Mouse (Mus musculus) kidney, adult 9 months (tissue): Measurements from ENCODE around the gene Hdac11.
A peak's percentile ranks its signal among the peaks of the same experiment; 100 is the strongest.
"Not testable (repeated sequence)": the region's sequence is repeated elsewhere in the genome, so short reads cannot be mapped to it uniquely, and the experiment has no call there.

ENCODE experiments used
- DNase-seq: peaks from one replicate; pipeline ENCODE4 v3.0.0; 2022

Gene Hdac11

DNA sequence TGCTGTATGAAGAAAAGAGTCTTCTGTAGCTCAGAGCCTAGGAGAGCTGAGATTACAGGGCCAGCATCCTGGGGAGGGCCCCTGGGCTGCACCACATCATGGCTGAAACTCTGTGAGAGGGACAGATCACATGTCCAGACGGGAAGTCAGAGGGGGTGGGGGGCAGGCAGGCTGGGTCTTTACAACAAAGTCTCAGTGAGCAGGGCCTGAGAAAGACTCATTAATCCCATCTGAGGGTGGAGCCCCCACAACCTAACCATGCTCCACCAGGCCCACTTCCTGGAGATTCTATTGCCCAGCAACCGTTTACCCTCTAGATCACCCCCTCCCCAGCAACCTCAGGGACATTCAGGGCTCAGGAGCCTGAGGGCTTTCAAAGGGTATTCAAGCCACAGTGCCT is 53.3 kb downstream of the Hdac11 start:
- DNase-seq = no peak

DNA sequence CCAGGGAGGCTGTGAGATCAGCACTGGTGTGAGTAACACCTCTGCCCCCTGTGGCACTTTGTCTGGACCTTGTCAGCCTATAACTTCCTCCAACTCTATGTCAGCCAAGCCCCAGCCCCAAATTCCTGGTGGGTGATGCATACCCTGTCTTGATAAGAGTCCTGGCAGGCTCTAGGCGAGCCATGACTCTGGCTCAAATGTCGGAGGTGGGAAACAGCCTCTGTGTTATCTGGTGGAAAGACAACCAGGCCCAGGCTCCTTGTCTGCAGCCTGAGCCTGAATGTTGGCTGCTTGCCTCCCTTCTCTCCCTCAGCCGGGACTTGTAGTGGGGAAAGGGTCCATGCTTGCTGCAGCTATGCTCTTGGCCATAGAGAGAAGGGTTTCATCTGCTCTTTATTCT is 54.4 kb downstream of the Hdac11 start:
- no peak for DNase-seq

DNA sequence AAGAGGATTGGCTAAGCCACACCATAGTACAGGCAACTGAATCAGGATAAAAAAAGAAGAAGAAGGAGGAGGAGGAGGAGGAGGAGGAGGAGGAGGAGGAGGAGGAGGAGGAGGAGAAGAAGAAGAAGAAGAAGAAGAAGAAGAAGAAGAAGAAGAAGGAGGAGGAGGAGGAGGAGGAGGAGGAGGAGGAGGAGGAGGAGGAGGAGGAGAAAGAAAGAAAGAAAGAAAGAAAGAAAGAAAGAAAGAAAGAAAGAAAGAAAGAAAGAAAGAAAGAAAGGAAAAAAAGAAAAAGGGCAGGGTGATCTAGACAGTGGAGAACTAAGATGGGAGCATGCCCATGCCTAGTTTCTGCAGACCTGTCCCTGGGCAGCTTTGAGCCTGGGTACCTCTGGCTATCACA is 55.7 kb downstream of the Hdac11 start, which contains the start of gene Fbln2:
Gene Fbln2, plus strand, starts transcription at position 301 of the 400 bp plus-strand sequence.
- DNase-seq = not testable (repeated sequence)

DNA sequence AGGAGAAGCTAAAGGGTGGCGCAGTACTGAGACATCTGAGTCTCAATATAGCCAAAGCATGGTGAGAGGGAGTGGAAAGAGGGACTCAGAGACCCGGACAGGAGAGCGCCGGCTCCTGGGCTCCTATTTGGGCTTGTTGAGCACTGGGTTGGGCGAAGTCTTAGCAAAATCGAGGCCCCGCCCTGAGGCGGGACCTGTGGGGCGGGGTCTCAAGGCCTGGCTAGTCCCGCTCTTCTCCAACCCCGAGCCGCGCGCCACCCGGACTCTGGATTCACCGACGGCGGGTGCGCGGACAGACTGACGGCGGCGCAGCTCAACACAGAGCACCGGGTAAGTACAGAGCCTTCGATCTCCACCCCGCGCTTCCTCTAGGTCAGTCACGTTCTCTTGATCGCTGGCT is 56.1 kb downstream of the Hdac11 start:
- peak; percentile 17 for DNase-seq

DNA sequence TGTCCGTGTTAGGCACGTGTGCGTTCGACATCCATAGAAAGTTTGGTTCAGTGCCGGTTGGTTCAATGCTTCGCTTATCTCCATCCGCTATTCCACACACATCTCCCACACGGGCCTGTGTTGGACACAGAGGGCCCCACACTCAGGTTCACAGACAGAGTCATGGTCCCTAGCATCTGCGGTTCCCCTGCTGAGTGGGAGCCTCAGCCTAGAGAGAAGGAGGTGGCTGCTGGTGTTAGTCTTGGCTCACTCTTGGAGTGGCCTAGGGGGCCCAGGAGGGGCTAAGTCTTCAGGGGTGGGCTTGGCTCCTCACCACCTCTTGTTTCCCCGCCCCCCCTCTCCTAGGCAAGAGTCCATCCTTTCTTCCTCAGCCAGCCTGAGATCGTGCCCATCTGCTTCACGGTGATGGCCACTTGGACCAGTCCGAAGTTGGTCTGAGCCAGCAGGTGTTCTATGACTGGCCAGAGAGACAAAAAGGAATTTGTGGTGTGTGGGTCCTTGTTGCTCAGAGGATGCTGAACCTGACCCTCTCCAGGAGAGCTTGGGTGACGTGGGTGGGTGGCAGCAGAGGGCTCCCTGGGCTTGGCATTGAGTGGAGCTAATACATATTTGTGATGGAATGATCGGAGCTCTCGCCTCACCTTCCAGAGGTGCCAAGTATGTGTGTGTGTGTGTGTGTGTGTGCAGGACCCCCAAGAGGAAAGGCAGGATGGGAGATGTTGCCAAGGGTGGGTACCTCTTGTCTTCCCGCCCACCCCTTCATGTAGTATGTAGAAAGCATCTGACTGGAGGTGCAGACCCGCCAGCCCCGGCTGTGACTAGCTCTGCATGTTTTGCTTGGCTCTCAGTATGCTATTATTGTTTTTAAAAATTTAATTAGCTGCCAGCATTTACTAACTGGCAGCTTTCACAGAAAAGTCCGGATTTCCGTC is 57.1 kb downstream of the Hdac11 start:
- DNase-seq = no peak

DNA sequence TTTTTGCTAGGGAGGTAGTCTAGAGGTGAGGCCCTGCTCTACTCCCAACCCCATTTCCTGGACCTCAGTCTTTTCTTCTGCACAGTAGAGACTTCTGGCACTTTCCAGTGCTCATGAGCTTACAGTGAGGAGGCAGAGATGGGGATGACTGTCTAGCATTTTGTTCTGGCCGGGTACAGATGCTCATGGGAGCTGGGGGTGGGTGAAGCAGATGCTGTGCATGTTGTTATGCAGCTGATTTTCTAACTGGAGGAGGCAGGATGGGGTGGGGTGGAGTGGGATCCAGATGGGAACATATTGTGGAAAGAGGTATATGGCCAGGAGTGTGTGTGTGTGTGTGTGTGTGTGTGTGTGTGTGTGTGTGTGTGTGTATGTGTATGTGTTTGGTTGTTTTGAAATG is 59.0 kb downstream of the Hdac11 start:
- no peak for DNase-seq

DNA sequence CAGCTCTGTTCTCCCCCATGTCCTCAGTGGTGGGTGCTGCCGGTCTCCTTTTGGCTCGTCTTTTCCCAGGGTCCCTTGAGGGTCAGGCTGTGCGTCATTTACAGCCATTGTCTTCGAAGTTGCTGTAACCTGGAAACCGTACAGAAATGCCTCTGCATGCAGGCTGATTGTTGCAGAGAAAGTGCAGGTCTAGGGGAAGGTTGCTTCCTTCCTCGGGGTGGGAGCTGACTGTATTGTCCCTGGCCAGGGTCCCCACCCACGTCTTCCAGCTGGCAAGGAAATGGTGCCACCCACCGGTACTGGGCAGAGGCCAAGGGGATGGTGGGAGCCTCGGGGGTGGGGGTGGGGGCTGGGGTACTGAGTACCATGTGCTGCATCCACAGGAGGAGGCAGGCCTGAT is 62.0 kb downstream of the Hdac11 start:
- DNase-seq = no peak

DNA sequence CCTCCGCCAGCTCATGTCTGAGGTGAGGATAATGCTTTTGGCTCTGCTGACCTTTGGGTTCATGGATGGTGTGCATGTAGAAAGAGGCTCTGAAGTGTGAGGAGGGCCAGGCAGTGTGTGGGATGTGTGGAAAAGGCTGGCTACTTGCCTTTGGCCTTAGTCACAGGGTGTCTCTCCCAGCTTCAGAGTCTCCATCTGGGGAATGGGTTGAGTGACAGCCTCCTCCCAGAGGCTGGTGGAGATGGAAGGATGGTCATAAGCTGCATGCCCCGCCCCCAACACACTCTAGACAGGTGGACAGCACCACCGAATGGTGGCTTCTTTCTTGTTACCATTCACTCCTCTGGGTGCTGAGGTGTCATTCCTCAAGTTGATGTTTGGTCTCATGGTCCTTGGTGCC is 62.4 kb downstream of the Hdac11 start:
- no peak for DNase-seq

DNA sequence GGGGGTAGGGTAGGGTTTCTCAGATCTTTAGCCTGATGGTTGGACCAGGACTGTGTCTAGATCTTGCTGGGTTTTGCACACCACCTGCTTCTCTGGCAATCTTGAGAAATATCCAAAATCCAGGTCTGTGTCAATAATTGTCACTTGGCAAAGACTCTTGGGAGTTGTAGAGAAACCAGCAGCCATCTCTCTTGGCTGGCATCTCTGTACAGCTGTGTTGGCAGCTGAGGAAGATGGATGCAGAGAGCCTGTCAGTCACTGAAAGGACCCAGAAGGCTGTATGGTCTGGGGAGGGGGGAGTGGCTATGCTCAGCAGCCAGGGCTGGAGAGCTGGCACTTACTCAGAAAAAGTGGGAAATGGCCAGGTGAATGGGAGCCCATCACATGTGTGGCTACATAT is 63.6 kb downstream of the Hdac11 start:
- DNase-seq = no peak

DNA sequence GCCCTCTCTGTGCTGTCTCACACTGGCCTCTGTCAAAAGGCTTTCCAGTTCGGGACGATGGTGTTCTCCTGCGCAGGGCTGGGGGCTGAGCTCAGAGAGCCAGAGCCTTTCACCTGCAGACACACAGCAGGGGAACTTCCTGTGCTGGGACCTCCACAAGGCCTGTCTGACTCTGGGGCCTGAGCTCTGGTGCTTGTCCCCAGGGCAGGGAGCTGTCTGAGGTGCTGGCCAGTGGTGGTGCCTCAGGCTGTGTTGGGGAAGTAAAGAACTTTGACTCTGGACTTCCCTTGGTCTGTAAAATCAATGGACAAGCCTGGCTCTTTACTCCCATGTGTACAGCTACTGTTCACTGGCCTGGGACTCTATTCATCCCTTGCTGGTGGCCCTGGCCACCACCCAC is 64.6 kb downstream of the Hdac11 start:
- DNase-seq = no peak

DNA sequence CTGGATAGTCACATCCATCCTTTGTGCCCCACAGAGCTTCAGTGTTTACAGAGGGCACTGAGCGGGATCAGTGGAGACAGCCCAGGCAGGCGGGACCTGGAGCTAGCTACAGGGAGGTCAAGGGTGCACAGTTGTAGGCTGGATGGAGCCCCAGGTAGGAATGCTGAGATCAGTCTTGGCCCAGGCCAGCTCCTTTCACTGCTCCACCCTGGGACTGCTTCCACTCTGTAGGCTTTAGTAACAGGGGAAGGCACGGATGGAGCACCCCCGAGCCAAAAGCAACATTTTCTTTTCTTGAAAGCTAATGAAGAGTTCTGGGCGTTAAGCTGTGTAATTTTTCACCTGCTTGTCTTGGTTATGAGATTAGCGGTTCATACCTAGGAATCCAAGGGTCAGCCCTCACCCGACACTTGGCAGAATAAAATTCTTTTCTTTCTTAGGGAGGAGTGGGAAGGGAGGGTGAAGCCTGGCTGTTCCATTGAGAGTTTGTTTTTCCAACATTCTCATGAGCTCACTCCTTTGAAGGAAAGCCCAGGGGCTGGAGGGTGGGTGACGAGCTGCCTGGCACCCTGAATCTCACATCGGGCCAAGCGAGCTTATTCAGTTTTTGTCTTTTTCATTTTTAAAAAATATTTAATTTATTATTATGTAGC is 66.4 kb downstream of the Hdac11 start:
- DNase-seq = no peak
